Mouse (Mus musculus) forebrain, embryonic 15.5 days (tissue): ENCODE measurements around the gene Tpcn1. TPM values are rescaled to one million over a fixed set of nuclear protein-coding genes. Genes with fewer than 3 reads are reported as not detected.

Experiments
- ATAC-seq: fragments of 200-750 bp; cut with Nextera tagmentation; replicated peaks from 2 replicates; pipeline ENCODE4 v1.8.0; 2017; ENCODE audit warnings: mild to moderate bottlenecking, moderate TSS enrichment, moderate library complexity
- H3K27ac ChIP-seq: fragments of 300-500 bp; sonication (generic); replicated peaks from 2 replicates; pipeline ENCODE4 v1.5.1; 2015; ENCODE audit warnings: mild to moderate bottlenecking, inconsistent platforms
- H3K27me3 ChIP-seq: fragments of 300-500 bp; sonication (generic); 2 replicates; pipeline ENCODE4 v1.6.1; 2015; ENCODE audit warnings: inconsistent platforms
- H3K36me3 ChIP-seq: fragments of 300-500 bp; sonication (generic); 2 replicates; pipeline ENCODE4 v1.6.1; 2015; ENCODE audit warnings: mild to moderate bottlenecking, inconsistent platforms
- H3K4me1 ChIP-seq: fragments of 300-500 bp; sonication (generic); 2 replicates; pipeline ENCODE4 v1.6.1; 2015; ENCODE audit warnings: inconsistent platforms
- H3K4me2 ChIP-seq: fragments of 300-500 bp; sonication (generic); replicated peaks from 2 replicates; pipeline ENCODE4 v1.6.1; 2015; ENCODE audit warnings: mild to moderate bottlenecking, inconsistent platforms
- H3K4me3 ChIP-seq: fragments of 300-500 bp; sonication (generic); 2 replicates; pipeline ENCODE4 v1.5.1; 2015; ENCODE audit warnings: mild to moderate bottlenecking, inconsistent platforms
- H3K9ac ChIP-seq: fragments of 300-500 bp; sonication (generic); replicated peaks from 2 replicates; pipeline ENCODE4 v1.6.1; 2015; ENCODE audit warnings: mild to moderate bottlenecking, inconsistent platforms
- H3K9me3 ChIP-seq: fragments of 300-500 bp; sonication (generic); 2 replicates; pipeline ENCODE4 v1.6.1; 2016; ENCODE audit warnings: inconsistent platforms
- WGBS: fragments of 180-500 bp; shearing (Covaris S2); methylation state at CpG from one replicate; pipeline ENCODE4 v1.1.7; 2015; ENCODE audit warnings: mixed read lengths; 5-methylcytosine and 5-hydroxymethylcytosine counted together
- polyA plus RNA-seq: library from polyadenylated mRNA; unstranded; fragments of >200 nt; fragmentation: Nextera tagmentation; extraction: Ambion mirVana; gene quantifications from 2 replicates; pipeline ENCODE4 v1.2.1, GENCODE M21; 2015

Gene Tpcn1
- polyA plus RNA-seq, 1 experiment from 2014 or later, result 17.4 TPM

DNA sequence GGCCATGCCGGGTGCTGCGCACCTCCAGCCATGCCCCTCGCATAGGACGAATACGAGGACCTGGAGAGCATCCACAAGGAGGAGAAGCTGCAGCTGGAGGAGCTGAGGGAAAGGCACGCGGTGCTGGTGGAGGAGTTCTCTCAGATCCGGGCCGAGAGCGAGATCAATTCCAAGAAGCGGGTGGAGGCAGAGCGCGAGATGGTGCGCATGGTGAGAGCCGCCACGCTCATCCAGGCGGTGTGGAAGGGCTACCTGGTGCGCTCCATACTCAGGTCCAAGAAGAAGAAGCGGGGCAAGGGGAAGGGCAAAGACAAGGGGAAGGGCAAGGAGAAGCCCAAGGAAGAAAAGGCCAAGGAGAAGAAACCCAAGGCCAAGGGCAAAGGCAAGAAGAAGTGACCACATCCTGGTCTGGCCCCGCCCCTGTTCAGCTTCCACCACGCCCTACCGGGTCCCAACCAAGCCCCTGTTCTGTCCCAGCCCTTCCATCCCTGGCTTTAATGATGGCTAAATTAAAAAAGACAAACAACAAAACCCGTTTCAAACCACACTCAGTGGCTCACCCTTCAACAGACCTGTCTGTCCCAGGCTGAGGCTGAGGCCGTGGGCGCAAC lies 18.2 kb upstream of the Tpcn1 start:
- no peak for ATAC-seq
- peaks cover 29% of the 10 kb centered on the region for H3K4me1 ChIP-seq
- no peaks in the 10 kb centered on the region for H3K9me3 ChIP-seq
- no peaks in the 10 kb centered on the region; the same call in 1 of the 2 replicates for H3K36me3 ChIP-seq
- 75% methylated on average over 25 of the region's 25 CpGs for WGBS
- no peaks in the 10 kb centered on the region for H3K27me3 ChIP-seq
- no peak overlapping the region for H3K4me2 ChIP-seq
- no peak overlapping the region for H3K9ac ChIP-seq
- H3K4me3 ChIP-seq, result no peak overlapping the region
- H3K27ac ChIP-seq, result no peak overlapping the region

DNA sequence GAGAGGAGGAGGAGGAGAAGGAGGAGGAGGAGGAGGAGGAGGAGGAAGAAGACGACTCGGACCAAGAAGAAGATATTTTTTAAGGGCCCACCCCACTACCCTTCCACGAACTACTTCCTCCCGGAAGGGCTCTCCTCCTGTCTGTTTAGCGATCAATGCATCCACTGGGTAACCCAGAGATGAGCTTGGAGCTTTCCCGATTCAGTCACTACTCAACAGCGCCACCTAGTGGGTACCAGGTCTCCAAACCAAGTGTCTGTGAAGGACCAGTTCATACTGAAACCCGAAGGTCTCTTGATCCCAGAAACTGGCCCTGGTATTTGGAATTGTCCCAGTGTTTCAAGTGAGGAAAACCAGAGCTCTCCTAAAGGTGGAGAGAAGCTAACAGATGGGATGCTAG lies 17.2 kb upstream of the Tpcn1 start:
- peak overlapping the region; percentile 49; the same call in 1 of the 2 replicates for H3K9ac ChIP-seq
- peak overlapping the region; percentile 38 for H3K4me3 ChIP-seq
- no peaks in the 10 kb centered on the region; the same call in 1 of the 2 replicates for H3K36me3 ChIP-seq
- ATAC-seq, result peak; percentile 76
- H3K27ac ChIP-seq, result peak overlapping the region; percentile 72
- H3K27me3 ChIP-seq, result no peaks in the 10 kb centered on the region
- peaks cover 19% of the 10 kb centered on the region for H3K4me1 ChIP-seq
- peak overlapping the region; percentile 70 for H3K4me2 ChIP-seq
- WGBS, result under 1% methylated on average over 8 of the region's 8 CpGs
- H3K9me3 ChIP-seq, result no peaks in the 10 kb centered on the region

DNA sequence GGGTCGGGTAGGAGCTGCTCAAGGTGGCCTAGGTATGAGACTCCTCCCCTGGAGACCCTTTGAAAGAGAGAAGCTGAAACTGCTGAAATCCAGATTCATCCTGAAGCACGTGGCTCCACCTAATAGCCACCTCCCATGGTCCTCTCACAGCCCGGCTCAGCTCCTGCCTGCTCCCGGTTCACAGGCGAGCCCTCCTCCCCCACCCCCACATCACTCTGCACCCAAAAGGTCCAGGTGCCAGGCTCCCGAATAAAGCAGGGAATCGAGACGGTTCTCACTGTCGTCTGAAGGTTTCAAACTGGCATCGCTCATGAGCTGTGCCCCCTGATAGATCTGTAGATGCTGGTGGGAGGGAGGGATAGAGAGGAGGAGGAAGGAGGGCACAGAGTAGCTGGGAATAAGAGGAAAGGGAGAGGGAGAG lies 16.8 kb upstream of the Tpcn1 start:
- Histone ChIP-seq H3K4me1 (peaks cover 17% of the 10 kb centered on the region), H3K9ac (peak overlapping the region; percentile 49), H3K9me3 (no peaks in the 10 kb centered on the region), H3K36me3 (no peaks in the 10 kb centered on the region; the same call in 1 of the 2 replicates), H3K4me3 (peak overlapping the region; percentile 38), H3K4me2 (peak overlapping the region; percentile 70), H3K27ac (peak overlapping the region; percentile 72), H3K27me3 (no peaks in the 10 kb centered on the region)
- peak; percentile 71 for ATAC-seq
- WGBS, result 3% methylated on average over 10 of the region's 10 CpGs

DNA sequence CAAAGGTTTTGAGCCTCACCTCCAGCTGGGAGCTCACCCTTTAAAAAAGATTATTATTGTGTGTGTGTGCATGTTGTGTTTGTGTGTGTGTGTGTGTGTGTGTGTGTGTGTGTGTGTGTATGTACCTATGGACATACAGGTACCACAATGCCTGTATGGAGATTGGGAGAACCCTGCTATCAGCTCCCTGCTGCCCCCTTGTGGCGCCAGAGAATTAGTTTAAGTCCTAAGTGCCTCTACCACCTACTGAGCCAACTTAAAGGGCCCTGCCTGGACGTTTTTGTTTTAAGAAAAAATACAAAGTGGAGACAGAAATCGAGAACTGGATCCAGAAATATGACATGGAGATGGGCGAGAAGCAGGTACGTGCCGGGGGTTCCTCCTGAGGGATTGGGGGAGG lies 16.4 kb upstream of the Tpcn1 start:
- H3K9me3 ChIP-seq, result no peaks in the 10 kb centered on the region
- WGBS, result 3% methylated on average over 6 of the region's 6 CpGs
- H3K36me3 ChIP-seq, result no peaks in the 10 kb centered on the region; the same call in 1 of the 2 replicates
- peak overlapping the region; percentile 72 for H3K27ac ChIP-seq
- H3K27me3 ChIP-seq, result no peaks in the 10 kb centered on the region
- H3K9ac ChIP-seq, result peak overlapping the region; percentile 49; the same call in 1 of the 2 replicates
- H3K4me2 ChIP-seq, result peak overlapping the region; percentile 70
- peaks cover 13% of the 10 kb centered on the region for H3K4me1 ChIP-seq
- peak overlapping the region; percentile 38 for H3K4me3 ChIP-seq
- ATAC-seq, result peak; percentile 38; the same call in 1 of the 2 replicates

DNA sequence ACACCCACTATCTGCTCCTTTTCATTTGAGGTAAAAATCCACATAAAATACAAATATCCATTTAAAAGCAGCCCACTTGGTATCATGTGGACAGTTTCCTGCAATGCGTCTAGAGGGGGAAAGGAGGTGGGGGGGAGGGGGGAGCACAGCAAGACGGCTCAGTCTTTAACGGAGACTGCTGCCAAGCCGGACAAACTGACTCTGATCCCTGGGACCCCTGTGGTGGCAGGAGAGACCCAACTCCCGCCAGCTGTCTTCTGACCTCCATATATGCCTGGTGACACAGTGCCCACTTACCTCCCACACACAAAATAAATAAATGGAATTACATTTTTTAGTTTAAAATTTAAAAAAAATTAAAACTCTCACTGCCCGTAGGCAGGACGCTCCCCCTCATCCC lies 15.0 kb upstream of the Tpcn1 start:
- Histone ChIP-seq H3K4me1 (peaks cover 5% of the 10 kb centered on the region), H3K27me3 (no peaks in the 10 kb centered on the region), H3K9ac (no peak overlapping the region), H3K4me3 (no peak overlapping the region), H3K9me3 (no peaks in the 10 kb centered on the region), H3K36me3 (no peaks in the 10 kb centered on the region; the same call in 1 of the 2 replicates), H3K4me2 (no peak overlapping the region), H3K27ac (no peak overlapping the region)
- WGBS, result 60% methylated on average over 7 of the region's 7 CpGs
- no peak for ATAC-seq

DNA sequence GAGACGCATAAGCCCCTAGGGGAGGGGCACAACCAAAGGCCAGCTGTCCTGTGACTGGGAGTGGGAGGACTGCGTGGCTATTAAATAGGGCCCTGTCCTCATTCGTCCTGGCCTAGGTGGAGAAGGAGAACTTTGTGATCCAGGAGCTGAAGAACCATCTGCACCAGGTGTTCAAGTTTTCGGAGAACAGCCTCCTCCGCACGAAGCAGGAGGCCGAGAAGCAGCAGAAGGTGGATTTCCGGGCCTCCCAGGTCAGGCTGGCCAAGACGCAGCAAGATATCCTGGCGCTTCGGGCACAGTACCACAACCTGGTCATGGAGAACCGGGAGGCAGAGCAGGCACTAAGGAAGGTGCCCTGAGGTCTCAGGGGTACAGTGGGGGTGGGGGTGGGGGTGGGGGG lies 13.7 kb upstream of the Tpcn1 start:
- ATAC-seq, result no peak
- Histone ChIP-seq H3K9ac (no peak overlapping the region), H3K36me3 (no peaks in the 10 kb centered on the region), H3K4me3 (no peak overlapping the region), H3K9me3 (no peaks in the 10 kb centered on the region), H3K27me3 (no peaks in the 10 kb centered on the region), H3K4me1 (peaks cover 5% of the 10 kb centered on the region), H3K27ac (no peak overlapping the region), H3K4me2 (no peak overlapping the region)
- whole genome bisulfite sequencing, result 91% methylated on average over 12 of the region's 12 CpGs

DNA sequence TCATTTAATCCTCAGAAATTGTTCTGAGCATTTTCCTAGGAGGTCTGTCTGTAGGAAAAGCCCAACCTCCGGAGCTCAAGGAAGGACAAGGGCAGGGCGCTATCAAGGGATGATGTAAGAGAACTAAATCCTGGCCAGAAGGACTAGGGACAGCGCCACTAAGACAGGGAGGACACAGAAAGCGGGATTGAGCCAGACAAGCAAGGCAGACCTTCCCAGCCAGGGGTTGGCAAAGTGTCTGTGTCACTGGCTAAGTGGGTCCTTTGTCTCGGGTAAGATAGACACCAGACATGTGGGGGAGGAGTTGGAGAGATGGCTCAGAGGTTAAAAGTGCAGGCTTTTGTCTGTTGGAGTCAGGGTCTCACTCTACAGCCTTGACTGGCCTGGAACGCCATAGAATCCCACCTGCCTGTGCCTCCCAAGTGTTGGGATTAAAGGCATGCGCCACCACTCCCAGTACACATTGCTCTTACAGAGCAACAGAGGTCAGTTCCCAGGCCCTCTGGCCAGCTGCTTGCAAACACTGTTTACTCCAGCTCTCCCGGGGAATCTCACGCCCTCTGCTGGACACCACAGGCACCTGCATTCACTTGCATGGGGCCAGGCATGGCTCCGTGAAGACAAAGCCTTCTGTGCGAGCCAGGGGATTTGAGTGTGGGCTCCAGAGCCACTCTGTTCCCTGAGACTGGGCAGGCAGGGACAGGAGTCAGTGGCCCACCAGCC lies 12.6 kb upstream of the Tpcn1 start:
- no peaks in the 10 kb centered on the region for H3K36me3 ChIP-seq
- H3K4me2 ChIP-seq, result no peak overlapping the region
- no peak for ATAC-seq
- H3K27me3 ChIP-seq, result no peaks in the 10 kb centered on the region
- no peak overlapping the region for H3K4me3 ChIP-seq
- no peaks in the 10 kb centered on the region for H3K9me3 ChIP-seq
- H3K4me1 ChIP-seq, result peaks cover 5% of the 10 kb centered on the region
- H3K9ac ChIP-seq, result no peak overlapping the region
- WGBS, result 66% methylated on average over 11 of the region's 11 CpGs
- no peak overlapping the region for H3K27ac ChIP-seq

DNA sequence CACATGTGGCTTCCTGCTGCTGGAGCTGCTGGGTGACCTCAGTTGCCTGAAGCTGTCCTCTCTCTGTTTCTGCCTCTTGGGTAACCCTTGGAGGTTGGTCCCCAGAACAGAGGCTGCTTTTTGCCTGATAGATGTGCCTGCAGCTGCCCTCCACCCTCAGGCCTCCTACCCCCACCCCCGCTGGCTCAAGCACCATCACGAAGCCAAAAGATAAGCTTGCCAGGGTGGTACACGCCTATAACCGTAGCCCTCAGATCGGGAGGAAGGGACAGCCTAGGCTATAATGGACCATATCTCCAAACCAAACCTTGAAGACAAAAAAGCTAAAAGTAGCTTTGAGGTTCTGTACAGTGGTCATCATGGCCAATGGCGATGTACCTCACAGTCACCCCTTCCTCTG lies 11.2 kb upstream of the Tpcn1 start:
- Histone ChIP-seq H3K9ac (no peak overlapping the region), H3K4me2 (no peak overlapping the region), H3K4me3 (no peak overlapping the region), H3K4me1 (no peaks in the 10 kb centered on the region), H3K27me3 (no peaks in the 10 kb centered on the region), H3K9me3 (no peaks in the 10 kb centered on the region), H3K27ac (no peak overlapping the region), H3K36me3 (no peaks in the 10 kb centered on the region)
- WGBS, result 96% methylated on average over 6 of the region's 6 CpGs
- no peak for ATAC-seq

DNA sequence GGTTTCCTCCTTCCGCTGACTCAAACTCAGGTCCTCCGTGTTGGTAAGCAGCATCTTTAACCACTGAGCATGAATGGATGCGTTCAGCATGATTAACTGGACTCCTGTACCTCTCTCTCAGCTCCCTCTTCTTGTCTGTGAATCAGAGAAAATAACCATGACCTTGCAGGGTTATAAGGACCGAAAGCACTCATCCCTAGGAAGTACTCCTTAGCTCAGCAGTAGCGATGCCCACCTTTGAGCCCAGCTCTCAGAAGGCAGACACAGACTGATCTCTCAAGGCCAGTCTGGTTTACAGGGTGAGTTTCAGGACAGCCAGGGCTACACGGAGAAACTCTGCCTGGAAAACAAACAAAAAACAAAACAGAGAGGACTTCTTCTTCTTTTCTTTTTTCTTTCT lies 6.0 kb upstream of the Tpcn1 start:
- Histone ChIP-seq H3K4me1 (no peaks in the 10 kb centered on the region), H3K9ac (no peak overlapping the region), H3K4me2 (no peak overlapping the region), H3K9me3 (no peaks in the 10 kb centered on the region), H3K4me3 (no peak overlapping the region), H3K27ac (no peak overlapping the region), H3K36me3 (no peaks in the 10 kb centered on the region), H3K27me3 (no peaks in the 10 kb centered on the region)
- ATAC-seq, result no peak
- 88% methylated on average over 6 of the region's 6 CpGs for WGBS

DNA sequence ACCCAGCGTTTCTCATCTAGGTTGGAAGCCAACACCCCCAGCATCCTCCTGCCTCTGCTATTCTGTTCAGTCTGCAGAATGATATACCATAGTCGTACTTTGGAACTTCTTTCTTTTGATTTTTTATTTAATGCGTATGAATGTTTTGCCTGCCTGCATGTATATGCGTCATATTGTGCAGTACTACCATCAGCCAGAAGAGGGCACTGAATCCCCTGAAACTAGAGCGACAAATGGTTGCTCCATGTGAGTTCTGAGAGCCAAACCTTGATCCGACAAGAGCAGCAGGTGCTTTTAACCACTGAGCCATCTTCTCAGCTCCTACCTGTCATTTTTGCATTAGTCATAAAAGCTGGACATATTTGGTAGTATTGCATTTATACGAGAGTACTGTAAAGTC lies 3.7 kb upstream of the Tpcn1 start:
- no peak for ATAC-seq
- no peaks in the 10 kb centered on the region for H3K9me3 ChIP-seq
- H3K9ac ChIP-seq, result no peak overlapping the region
- H3K27me3 ChIP-seq, result no peaks in the 10 kb centered on the region
- H3K4me2 ChIP-seq, result no peak overlapping the region
- WGBS, result 69% methylated on average over 7 of the region's 7 CpGs
- no peaks in the 10 kb centered on the region for H3K36me3 ChIP-seq
- peaks cover 15% of the 10 kb centered on the region for H3K4me1 ChIP-seq
- no peak overlapping the region for H3K4me3 ChIP-seq
- no peak overlapping the region for H3K27ac ChIP-seq

DNA sequence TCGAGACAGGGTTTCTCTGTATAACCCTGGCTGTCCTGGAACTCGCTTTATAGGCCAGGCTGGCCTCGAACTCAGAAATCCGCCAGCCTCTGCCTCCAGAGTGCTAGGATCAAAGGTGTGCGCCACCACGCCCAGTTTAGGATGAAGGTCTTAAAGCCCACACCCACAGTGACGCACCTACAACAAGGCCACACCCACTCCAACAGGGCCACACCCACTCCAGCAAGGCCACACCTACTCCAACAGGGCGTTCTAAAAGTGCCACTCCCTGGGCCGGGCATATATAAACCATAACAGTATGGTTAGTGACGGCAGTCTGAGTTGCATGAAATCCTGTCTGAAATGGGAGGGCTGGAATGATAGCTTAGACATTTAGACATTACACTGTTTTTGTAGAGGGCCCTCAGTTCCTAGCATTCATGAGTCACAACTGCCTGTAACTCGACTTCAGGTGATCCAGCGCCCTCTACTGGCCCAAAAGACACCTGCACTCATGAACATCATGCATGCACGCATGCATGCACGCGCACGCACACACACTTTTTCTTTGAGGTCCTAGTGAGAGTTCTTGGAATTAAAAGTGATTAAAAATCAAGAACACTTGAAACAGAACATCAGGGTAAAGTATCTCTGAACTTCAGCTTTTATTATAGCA lies 2.0 kb upstream of the Tpcn1 start:
- Histone ChIP-seq H3K4me2 (no peak overlapping the region), H3K36me3 (no peaks in the 10 kb centered on the region), H3K4me1 (peaks cover 23% of the 10 kb centered on the region), H3K4me3 (no peak overlapping the region), H3K9ac (no peak overlapping the region), H3K27ac (no peak overlapping the region), H3K27me3 (no peaks in the 10 kb centered on the region), H3K9me3 (no peaks in the 10 kb centered on the region)
- no peak for ATAC-seq
- 74% methylated on average over 16 of the region's 16 CpGs for WGBS

DNA sequence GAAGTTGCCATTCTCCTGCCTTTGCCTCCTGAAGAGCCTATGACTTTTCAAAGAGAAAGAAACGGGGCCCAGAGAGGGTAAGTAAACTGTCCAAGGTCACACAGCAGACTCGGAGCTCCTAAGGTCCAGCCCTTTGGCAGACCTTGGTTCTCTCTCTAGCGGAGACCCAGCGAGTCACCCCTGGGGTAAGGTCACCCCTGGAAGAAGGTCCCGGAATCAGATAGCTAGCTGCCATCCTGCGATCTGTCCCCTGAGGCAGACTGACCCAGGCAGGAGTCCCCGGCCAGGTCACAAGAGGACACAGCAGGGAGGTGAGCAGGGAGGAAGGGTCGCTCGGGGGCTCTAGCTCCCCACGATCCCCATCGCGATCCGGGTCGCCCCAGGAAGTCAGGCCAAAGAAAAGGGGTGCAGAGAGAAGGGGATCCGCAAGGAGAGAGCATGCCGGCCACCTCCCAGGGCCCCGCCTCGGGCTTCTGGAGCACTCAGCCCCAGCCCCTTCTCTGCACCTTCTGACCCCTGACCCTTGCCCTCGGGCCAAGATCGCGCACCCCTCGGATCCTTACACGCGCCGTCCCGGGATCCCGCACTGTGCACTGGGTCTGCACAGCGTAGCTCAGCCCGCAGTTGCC lies 419 bp downstream of the Tpcn1 start:
- 0 out of 2 replicates have a peak, but pooled peaks have one; percentile 0 for ATAC-seq
- Histone ChIP-seq H3K4me1 (peaks cover 26% of the 10 kb centered on the region), H3K9me3 (no peaks in the 10 kb centered on the region), H3K4me2 (peak overlapping the region; percentile 94), H3K36me3 (peaks cover 3% of the 10 kb centered on the region; the same call in 1 of the 2 replicates), H3K4me3 (peak overlapping the region; percentile 77), H3K9ac (peak overlapping the region; percentile 81), H3K27ac (peak overlapping the region; percentile 81), H3K27me3 (no peaks in the 10 kb centered on the region)
- WGBS, result 3% methylated on average over 29 of the region's 29 CpGs
